Mouse (Mus musculus): ENCODE data around the gene Gm35315. TPM values are rescaled to one million over a fixed set of nuclear protein-coding genes. Genes with fewer than 3 reads are reported as not detected.

Gm35315 gene
- polyA plus RNA-seq, 1 experiment from 2014 or later, result 2.7 TPM

DNA sequence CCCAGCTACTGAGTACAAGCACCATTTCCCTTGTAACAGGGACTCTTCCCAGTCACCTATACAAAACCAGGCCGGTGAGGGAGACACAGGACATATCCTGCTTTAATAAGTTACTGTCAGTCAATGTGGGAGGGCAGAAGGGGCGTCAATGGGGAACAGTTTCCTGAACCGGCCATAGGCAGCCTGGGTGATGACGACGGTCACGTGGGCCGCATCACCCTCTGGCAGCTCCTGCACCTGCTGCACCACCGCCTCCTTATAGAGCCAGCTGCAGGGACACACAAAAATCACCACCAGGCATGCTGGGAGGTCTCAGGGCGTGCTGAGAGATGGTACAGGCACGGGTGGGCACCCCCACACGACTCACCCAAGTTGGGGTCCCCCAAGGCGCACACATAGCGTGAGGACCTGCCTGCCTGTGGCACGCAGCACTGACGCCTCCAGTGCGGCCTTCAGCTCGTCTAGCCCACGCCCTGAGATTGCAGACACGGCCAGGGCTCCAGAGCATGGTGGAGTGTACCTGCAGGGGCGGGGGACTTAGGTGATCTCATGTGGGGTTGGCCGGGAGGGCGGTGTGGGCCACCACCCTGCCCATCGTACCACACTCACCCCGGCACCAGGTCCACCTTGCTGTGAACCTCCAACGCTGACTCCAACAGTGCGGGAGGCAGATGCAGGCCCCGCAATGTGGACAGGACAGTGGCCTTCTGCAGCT is 9.8 kb upstream of the Gm35315 start:
- Histone ChIP-seq H3K4me3 (ENCODE audit: low read depth, low read length) (no peak overlapping the region), H3K4me1 (replicated peaks; ENCODE audit: control insufficient read depth, insufficient read depth, low read length) (peaks cover 19% of the 10 kb centered on the region), H3K36me3 (ENCODE audit: control insufficient read depth, insufficient read depth, low read length) (peaks cover 18% of the 10 kb centered on the region), H3K4me2 (ENCODE audit: low read depth, low read length, severe bottlenecking) (no peak overlapping the region), H3K9me3 (ENCODE audit: control insufficient read depth, low read length) (no peaks in the 10 kb centered on the region), H3K27me3 (ENCODE audit: control insufficient read depth, insufficient read depth, low read length) (0 out of 2 replicates have a peak, but pooled peaks cover 2% of the 10 kb centered on the region), H3K27ac (ENCODE audit: low read depth, low read length) (no peak overlapping the region), H3K9ac (ENCODE audit: low read length) (no peak overlapping the region)
- ATAC-seq (replicated peaks; ENCODE audit: low FRiP score), result no peak
- DNase-seq (ENCODE audit: low spot score), result peak; percentile 56
- WGBS, result 94% methylated on average over 27 of the region's 27 CpGs

DNA sequence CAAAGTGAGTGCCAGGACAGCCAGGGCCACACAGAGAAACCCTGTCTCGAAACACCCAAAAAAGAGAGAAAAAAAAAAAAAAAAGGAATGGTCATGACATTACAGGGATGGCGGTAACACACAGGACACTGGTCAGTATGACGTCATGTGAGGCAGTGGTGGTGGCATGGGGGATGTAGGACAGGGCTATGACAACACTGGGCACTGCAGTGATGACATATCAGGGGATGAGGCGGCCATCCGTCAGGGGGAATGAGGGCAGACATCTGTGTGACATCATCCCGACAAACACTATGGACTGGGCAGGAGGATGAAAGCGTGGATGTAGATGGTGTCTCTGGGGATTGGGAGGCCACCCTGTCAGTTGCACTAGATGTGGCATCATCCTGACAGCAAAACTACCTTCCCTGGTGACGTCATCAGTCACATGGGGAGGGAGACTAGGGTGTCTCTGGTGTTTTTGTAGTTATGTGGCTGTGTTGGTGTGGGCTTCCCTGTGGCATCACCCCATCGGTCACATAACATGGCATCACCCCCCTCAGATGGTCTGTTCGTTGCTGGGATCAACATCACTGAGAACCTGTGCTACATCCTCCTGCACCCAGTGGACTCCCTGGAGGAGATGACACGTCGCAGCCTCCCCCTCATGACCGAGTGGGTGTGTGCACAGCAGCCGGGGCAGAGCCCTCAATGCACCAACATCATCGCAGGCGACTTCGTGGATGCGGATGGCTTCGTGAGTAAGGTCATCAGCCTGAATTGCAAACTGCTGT is 8.8 kb upstream of the Gm35315 start:
- Histone ChIP-seq H3K9ac (ENCODE audit: low read length) (no peak overlapping the region), H3K4me2 (ENCODE audit: low read depth, low read length, severe bottlenecking) (no peak overlapping the region), H3K4me1 (replicated peaks; ENCODE audit: control insufficient read depth, insufficient read depth, low read length) (peaks cover 19% of the 10 kb centered on the region), H3K9me3 (ENCODE audit: control insufficient read depth, low read length) (no peaks in the 10 kb centered on the region), H3K27ac (ENCODE audit: low read depth, low read length) (no peak overlapping the region), H3K36me3 (ENCODE audit: control insufficient read depth, insufficient read depth, low read length) (peaks cover 18% of the 10 kb centered on the region), H3K4me3 (ENCODE audit: low read depth, low read length) (no peak overlapping the region), H3K27me3 (ENCODE audit: control insufficient read depth, insufficient read depth, low read length) (0 out of 2 replicates have a peak, but pooled peaks cover 2% of the 10 kb centered on the region)
- WGBS, result 92% methylated on average over 19 of the region's 19 CpGs
- peak; percentile 53 for DNase-seq (ENCODE audit: low spot score)
- ATAC-seq (replicated peaks; ENCODE audit: low FRiP score), result no peak

DNA sequence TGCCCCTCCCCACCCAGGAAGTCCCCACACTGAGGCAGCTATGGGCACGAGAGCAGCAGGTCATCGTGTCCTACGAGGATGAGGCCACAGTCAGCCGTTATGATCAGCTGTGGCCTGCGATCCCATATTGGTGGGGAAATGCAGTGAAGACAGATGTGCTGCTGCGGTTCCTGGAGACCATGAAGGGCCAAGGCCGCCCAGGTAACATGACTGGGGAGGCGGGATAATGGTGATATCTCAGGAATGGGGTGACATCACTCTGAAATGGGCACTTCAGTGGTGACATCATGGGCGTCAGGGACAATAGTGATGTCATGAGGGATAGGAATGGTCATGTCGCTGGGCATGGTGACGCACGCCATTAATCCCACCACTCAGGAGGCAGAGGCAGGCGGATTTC is 8.2 kb upstream of the Gm35315 start:
- Histone ChIP-seq H3K9ac (ENCODE audit: low read length) (no peak overlapping the region), H3K4me3 (ENCODE audit: low read depth, low read length) (no peak overlapping the region), H3K4me1 (replicated peaks; ENCODE audit: control insufficient read depth, insufficient read depth, low read length) (peaks cover 19% of the 10 kb centered on the region), H3K9me3 (ENCODE audit: control insufficient read depth, low read length) (no peaks in the 10 kb centered on the region), H3K36me3 (ENCODE audit: control insufficient read depth, insufficient read depth, low read length) (peaks cover 18% of the 10 kb centered on the region), H3K27me3 (ENCODE audit: control insufficient read depth, insufficient read depth, low read length) (0 out of 2 replicates have a peak, but pooled peaks cover 2% of the 10 kb centered on the region), H3K27ac (ENCODE audit: low read depth, low read length) (no peak overlapping the region), H3K4me2 (ENCODE audit: low read depth, low read length, severe bottlenecking) (no peak overlapping the region)
- no peak for ATAC-seq (replicated peaks; ENCODE audit: low FRiP score)
- whole genome bisulfite sequencing, result 95% methylated on average over 13 of the region's 13 CpGs
- no peak for DNase-seq (ENCODE audit: low spot score)

DNA sequence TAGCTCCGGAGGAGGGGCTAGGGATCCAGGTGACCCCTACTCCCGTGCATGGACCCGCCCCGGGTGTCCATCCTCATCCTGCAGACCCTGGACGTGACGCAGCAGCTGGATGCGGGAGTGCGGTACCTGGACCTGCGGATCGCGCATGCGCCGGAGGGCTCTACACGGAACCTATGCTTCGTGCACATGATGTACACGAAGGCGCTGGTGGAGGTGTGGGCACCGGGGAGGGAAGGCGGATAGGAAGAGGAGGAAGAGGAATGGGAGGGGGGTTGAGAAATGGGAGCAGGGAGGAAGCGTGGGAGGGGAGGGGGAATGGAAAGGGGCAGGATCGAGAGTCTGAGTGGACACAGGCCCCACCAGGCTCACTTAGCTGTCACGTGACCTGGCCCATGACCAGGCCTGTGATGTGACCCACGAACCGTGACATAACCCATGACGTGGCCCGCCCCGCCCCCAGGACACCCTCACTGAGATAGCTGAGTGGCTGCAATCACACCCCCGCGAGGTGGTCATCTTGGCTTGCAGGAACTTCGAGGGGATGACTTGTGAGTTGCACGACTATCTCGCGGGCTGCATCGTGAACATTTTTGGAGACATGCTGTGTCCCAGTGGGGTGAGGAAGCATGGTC is 7.6 kb upstream of the Gm35315 start:
- peaks cover 18% of the 10 kb centered on the region for H3K4me1 ChIP-seq (replicated peaks; ENCODE audit: control insufficient read depth, insufficient read depth, low read length)
- peak; percentile 13; the same call in 1 of the 2 replicates for ATAC-seq (replicated peaks; ENCODE audit: low FRiP score)
- peaks cover 18% of the 10 kb centered on the region for H3K36me3 ChIP-seq (ENCODE audit: control insufficient read depth, insufficient read depth, low read length)

DNA sequence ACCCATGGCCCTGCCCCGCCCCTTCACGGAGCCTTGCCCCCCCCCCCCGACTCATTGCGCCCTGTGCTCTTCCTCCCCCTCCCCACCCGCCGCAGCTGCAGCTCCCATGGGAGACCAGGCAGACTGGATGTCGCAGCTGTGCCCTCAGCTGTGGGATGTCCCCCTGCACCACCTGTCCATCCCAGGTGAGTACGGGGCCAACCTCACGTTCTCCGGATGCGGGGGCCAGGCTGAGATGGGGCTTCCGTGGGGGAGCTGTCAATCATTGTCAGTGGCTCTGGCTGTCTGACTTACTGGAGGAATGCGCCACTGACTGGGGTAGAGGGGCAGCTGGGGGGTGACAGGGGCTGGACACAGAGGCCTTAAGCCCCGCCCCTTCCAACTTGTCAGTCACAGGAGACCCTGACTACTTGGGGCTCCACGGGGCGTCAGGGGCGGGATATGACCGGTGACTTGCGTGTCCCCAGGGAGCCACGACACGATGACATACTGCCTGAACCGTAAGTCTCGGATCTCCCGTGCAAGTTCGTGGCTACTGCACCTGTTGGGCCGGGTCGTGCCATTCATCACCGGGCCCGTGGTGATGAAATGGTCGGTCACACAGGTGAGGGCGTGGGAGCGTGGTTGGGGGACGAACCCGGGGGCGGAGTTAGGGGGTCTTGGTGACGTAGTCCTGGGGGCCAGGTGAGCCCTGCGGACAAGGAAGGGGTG is 6.9 kb upstream of the Gm35315 start:
- Histone ChIP-seq H3K27ac (ENCODE audit: low read depth, low read length) (no peak overlapping the region), H3K4me3 (ENCODE audit: low read depth, low read length) (peak overlapping the region; percentile 23), H3K9ac (ENCODE audit: low read length) (0 out of 2 replicates have a peak overlapping the region, but pooled peaks have one; percentile 4), H3K36me3 (ENCODE audit: control insufficient read depth, insufficient read depth, low read length) (peaks cover 18% of the 10 kb centered on the region), H3K4me1 (replicated peaks; ENCODE audit: control insufficient read depth, insufficient read depth, low read length) (peaks cover 11% of the 10 kb centered on the region), H3K4me2 (ENCODE audit: low read depth, low read length, severe bottlenecking) (peak overlapping the region; percentile 55), H3K27me3 (ENCODE audit: control insufficient read depth, insufficient read depth, low read length) (0 out of 2 replicates have a peak, but pooled peaks cover 2% of the 10 kb centered on the region), H3K9me3 (ENCODE audit: control insufficient read depth, low read length) (no peaks in the 10 kb centered on the region)
- ATAC-seq (replicated peaks; ENCODE audit: low FRiP score), result peak; percentile 36
- DNase-seq (ENCODE audit: low spot score), result peak; percentile 66
- 2% methylated on average over 36 of the region's 37 CpGs for WGBS

More for the DNA sequence above, 7.6 kb upstream of the Gm35315 start:
- peak; percentile 73 for DNase-seq (ENCODE audit: low spot score)
- no peak overlapping the region for H3K27ac ChIP-seq (ENCODE audit: low read depth, low read length)
- H3K4me2 ChIP-seq (ENCODE audit: low read depth, low read length, severe bottlenecking), result peak overlapping the region; percentile 55
- 19% methylated on average over 34 of the region's 34 CpGs for WGBS
- 0 out of 2 replicates have a peak, but pooled peaks cover 2% of the 10 kb centered on the region for H3K27me3 ChIP-seq (ENCODE audit: control insufficient read depth, insufficient read depth, low read length)
- H3K9me3 ChIP-seq (ENCODE audit: control insufficient read depth, low read length), result no peaks in the 10 kb centered on the region
- no peak overlapping the region for H3K9ac ChIP-seq (ENCODE audit: low read length)
- peak overlapping the region; percentile 23 for H3K4me3 ChIP-seq (ENCODE audit: low read depth, low read length)

DNA sequence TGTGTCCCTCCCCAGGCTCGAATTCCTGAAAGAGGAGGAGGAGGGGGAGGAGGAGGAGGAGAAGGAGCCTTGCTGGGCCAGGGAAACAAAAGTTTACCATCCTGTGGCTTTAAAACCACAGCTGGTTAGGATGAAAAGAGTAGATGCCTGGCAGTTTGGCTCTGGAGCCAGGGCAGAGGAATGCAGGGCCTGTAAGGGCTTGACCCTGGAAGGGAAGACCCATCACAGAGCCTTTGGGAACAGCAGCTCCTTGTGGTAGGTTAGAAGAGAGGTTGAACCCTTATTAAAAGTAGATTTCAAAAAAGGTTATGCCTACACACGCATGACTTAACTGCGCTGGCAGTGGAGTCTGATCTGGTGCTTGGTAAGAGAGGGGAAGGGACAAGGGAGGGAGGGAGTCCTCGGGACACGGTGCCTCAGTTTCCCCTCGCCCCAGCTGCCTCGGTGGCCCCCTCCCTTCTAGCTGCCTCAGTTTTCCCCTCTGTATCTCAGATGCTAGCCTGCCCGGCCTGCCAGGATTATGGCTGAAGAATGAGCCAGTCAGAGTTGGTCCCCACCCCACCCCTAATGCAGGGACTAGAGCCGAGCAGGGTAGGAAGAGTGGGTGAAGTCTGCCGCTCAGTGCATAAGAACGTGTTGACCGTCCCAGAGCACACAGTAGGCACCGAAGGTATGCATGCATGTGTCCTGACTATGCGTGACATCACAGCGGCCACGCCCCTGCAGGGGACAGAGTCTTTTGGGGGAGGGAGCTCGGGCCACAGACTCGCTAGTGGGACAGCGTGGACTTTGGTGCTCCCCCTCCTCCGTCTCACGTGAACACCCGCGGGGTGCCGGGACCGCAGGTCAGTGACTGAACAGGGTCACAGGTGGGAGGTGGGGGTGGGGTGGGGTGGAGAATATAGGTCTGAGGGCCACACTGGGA is 5.7 kb upstream of the Gm35315 start, which contains the start of gene Plcxd1:
Gene Plcxd1, plus strand, starts transcription at position 314 of the 925 bp plus-strand sequence.
- no peak within 1 kb of the TSS for H3K27ac ChIP-seq (ENCODE audit: low read depth, low read length)
- 0 out of 2 replicates have a peak, but pooled peaks have one; percentile 23 for ATAC-seq (replicated peaks; ENCODE audit: low FRiP score)

DNA sequence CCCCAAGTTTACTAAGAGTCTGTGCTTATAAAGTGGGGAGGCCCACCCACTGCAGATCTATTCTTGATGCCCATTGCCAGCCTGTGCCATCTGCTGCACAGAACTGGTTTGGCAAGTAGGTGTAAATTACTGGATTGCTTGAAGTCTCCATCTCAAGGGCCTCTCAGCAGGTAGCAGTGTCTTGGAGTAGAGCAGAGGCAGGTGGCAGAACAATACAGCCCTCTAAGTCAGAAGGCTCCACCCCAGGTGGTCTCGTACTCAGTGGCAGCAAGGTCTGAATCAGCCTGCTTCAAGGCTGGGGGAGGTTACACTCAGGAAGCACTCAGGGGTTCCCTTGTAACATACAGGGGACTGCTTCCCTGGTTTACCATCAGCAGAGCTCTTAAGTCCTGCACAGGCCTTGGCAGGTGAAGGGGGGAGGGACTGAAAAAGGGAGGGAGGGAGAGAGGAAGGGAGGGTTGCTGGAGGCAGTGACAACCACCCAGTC is 4.8 kb upstream of the Gm35315 start:
- Histone ChIP-seq H3K4me1 (replicated peaks; ENCODE audit: control insufficient read depth, insufficient read depth, low read length) (peaks cover 11% of the 10 kb centered on the region), H3K4me2 (ENCODE audit: low read depth, low read length, severe bottlenecking) (no peak overlapping the region), H3K27ac (ENCODE audit: low read depth, low read length) (no peak overlapping the region), H3K27me3 (ENCODE audit: control insufficient read depth, insufficient read depth, low read length) (0 out of 2 replicates have a peak, but pooled peaks cover 2% of the 10 kb centered on the region), H3K9me3 (ENCODE audit: control insufficient read depth, low read length) (no peaks in the 10 kb centered on the region), H3K9ac (ENCODE audit: low read length) (no peak overlapping the region), H3K4me3 (ENCODE audit: low read depth, low read length) (no peak overlapping the region), H3K36me3 (ENCODE audit: control insufficient read depth, insufficient read depth, low read length) (peaks cover 10% of the 10 kb centered on the region)
- DNase-seq (ENCODE audit: low spot score) (peak; percentile 51), ATAC-seq (replicated peaks; ENCODE audit: low FRiP score) (no peak)
- 42% methylated on average over 1 of the region's 1 CpGs for WGBS

More for the DNA sequence above, 5.7 kb upstream of the Gm35315 start, which contains the start of gene Plcxd1:
- Histone ChIP-seq H3K27me3 (ENCODE audit: control insufficient read depth, insufficient read depth, low read length) (0 out of 2 replicates have a peak, but pooled peaks cover 2% of the 10 kb centered on the region), H3K9me3 (ENCODE audit: control insufficient read depth, low read length) (no peaks in the 10 kb centered on the region), H3K36me3 (ENCODE audit: control insufficient read depth, insufficient read depth, low read length) (peaks cover 17% of the 10 kb centered on the region), H3K4me1 (replicated peaks; ENCODE audit: control insufficient read depth, insufficient read depth, low read length) (peaks cover 11% of the 10 kb centered on the region), H3K4me2 (ENCODE audit: low read depth, low read length, severe bottlenecking) (peak within 1 kb of the TSS; percentile 15), H3K4me3 (ENCODE audit: low read depth, low read length) (no peak within 1 kb of the TSS), H3K9ac (ENCODE audit: low read length) (no peak within 1 kb of the TSS)
- DNase-seq (ENCODE audit: low spot score), result peak; percentile 60
- 5% methylated on average over 25 of the region's 25 CpGs for WGBS

Measured in forebrain, embryonic 11.5 days (tissue).